Mouse (Mus musculus): ENCODE data around the gene Ccdc136.

GRCm38 (mm10) chr6:29468851-29469250, 72.7 kb downstream of the Ccdc136 start:
- TF ChIP-seq ZNF384 (IDR thresholded peaks at IDR 0.05; ENCODE audit: low read depth, low read length): no peak
- TF ChIP-seq ZC3H11A (IDR thresholded peaks at IDR 0.05; ENCODE audit: borderline replicate concordance, low read depth, low read length): no peak

All from ES-E14 (cell line).